8 mouse cellular contexts compared by ENCODE assay signal in the genomic region with DNA sequence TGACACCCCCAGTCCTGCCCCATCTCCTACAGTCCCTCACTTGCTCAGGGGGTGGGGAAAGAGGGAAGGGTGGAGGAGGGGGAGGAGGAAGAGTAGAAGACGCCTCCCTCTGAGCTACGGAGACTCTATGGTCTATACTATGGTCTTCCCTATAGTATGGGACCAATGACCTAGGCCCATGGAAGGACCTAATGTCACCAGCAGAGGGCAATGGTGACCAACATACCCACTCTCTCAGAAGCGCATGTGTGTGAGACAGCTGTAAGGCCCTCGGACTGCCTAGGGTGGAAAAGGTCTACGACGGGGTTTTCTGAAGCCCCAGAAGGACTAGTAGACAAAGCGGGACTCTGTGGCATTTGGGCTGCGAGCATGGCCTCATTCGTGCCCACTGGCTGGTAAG. TPM values are rescaled to one million over a fixed set of nuclear protein-coding genes. Genes with fewer than 3 reads are reported as not detected.
DNase-seq lines count a peak whose midpoint lies in the region; ATAC-seq and TF ChIP-seq lines count a peak whose summit lies in the region.

No protein-coding gene starts in this region.

- DNase-seq in left cerebral cortex, adult 2 months (ENCODE audit: extremely low spot score in 1 of 2, low spot score in 2 of 2): no peak
- no peak for DNase-seq in left cerebral cortex, adult 18-20 months (ENCODE audit: low spot score in 2 of 2)
- DNase-seq in right cerebral cortex, postnatal 25 days: no peak
- DNase-seq in adrenal gland, adult 18-20 months (ENCODE audit: low spot score in 2 of 2): no peak
- no peak for DNase-seq in spleen, adult 12 weeks (ENCODE audit: low spot score)

- H3K27me3 ChIP-seq in intestine, embryonic 16.5 days (replicated peaks; ENCODE audit: control insufficient read depth, insufficient read depth, low read length): no peaks in the 10 kb centered on the region

- 47% methylated on average over 9 of the region's 9 CpGs for WGBS in intestine, embryonic 16.5 days

- H3K4me3 ChIP-seq in left cerebral cortex, adult 2 months: no peak overlapping the region
- no peak overlapping the region for H3K4me3 ChIP-seq in intestine, embryonic 16.5 days (ENCODE audit: low read length)

- H3K27ac ChIP-seq in left cerebral cortex, adult 2 months: no peak overlapping the region
- H3K27ac ChIP-seq in intestine, embryonic 16.5 days (ENCODE audit: low read length): no peak overlapping the region

- H3K9ac ChIP-seq in intestine, embryonic 16.5 days (ENCODE audit: low read depth, low read length): no peak overlapping the region

- peak; percentile 33 for TF ChIP-seq CTCF in left cerebral cortex, adult 2 months (IDR thresholded peaks at IDR 0.05)

- intact Hi-C loops in left cerebral cortex, adult 2 months (cut with DNase I): no loop called here

- ATAC-seq in activated CD4-positive, CD25-positive, alpha-beta regulatory T cell, adult 4 months: peak; percentile 52
- ATAC-seq in intestine, embryonic 16.5 days: 0 out of 2 replicates have a peak, but pooled peaks have one; percentile 50
- ATAC-seq in neutrophil, adult 5-6 weeks (ENCODE audit: extremely low read depth, insufficient number of reproducible peaks, low FRiP score, poor library complexity, severe bottlenecking): peak; percentile 32; the same call in 1 of the 2 replicates

- H3K9me3 ChIP-seq in intestine, embryonic 16.5 days (ENCODE audit: control insufficient read depth, low read length): no peaks in the 10 kb centered on the region

- no peaks in the 10 kb centered on the region for H3K4me1 ChIP-seq in intestine, embryonic 16.5 days (ENCODE audit: control insufficient read depth, insufficient read depth, low read length)

- H3K4me2 ChIP-seq in intestine, embryonic 16.5 days (ENCODE audit: low read depth, low read length): no peak overlapping the region

- no peaks in the 10 kb centered on the region for H3K36me3 ChIP-seq in intestine, embryonic 16.5 days (ENCODE audit: control insufficient read depth, insufficient read depth, low read length)

RNA-seq across cellular contexts. Expression of a gene that starts 24.3 kb away (rescaled TPM):
- total RNA-seq in left cerebral cortex, adult 2 months (2021): not detected
- not detected for total RNA-seq in left cerebral cortex, adult 18-20 months (2021)
- polyA plus RNA-seq in activated CD4-positive, CD25-positive, alpha-beta regulatory T cell, adult 4 months (2017; shearing (Covaris generic)): not detected
- polyA plus RNA-seq in intestine, embryonic 16.5 days (2015; fragmentation: Nextera tagmentation; extraction: Ambion mirVana): not detected in 2 replicates
- total RNA-seq in neutrophil, adult 5-6 weeks (2017): not detected in 2 replicates
- not detected for total RNA-seq in adrenal gland, adult 18-20 months (2021)

RNA-seq across cellular contexts. Expression of a gene that starts 31.5 kb away (rescaled TPM):
- total RNA-seq in left cerebral cortex, adult 2 months (2021): not detected
- not detected for total RNA-seq in left cerebral cortex, adult 18-20 months (2021)
- not detected for polyA plus RNA-seq in activated CD4-positive, CD25-positive, alpha-beta regulatory T cell, adult 4 months (2017; shearing (Covaris generic))
- not detected in 2 replicates for polyA plus RNA-seq in intestine, embryonic 16.5 days (2015; fragmentation: Nextera tagmentation; extraction: Ambion mirVana)
- total RNA-seq in neutrophil, adult 5-6 weeks (2017): not detected in 2 replicates
- total RNA-seq in adrenal gland, adult 18-20 months (2021): not detected
